Mouse (Mus musculus): ENCODE measurements at regions not wholly inside any gene's neighbourhood (a gene's known extent, or its start where the extent isn't known, plus 50 kb on each side); places are given as distances from the start of the nearest gene placed in this dataset.
A peak's percentile ranks its signal among the peaks of the same experiment; 100 is the strongest.

GRCm38 (mm10) chr11:114215256-114215655 is 148.4 kb upstream of the Sdk2 start:
- H3K9me3 ChIP-seq (ENCODE audit: control insufficient read depth, low read length), result no peaks in the 10 kb centered on the region
- no peak overlapping the region for H3K4me3 ChIP-seq (ENCODE audit: low read length)
- WGBS, result 52% methylated on average over 8 of the region's 8 CpGs
- no peak overlapping the region for H3K9ac ChIP-seq (ENCODE audit: low read depth, low read length)
- no peaks in the 10 kb centered on the region for H3K36me3 ChIP-seq (ENCODE audit: control insufficient read depth, insufficient read depth, low read length)
- H3K27me3 ChIP-seq (ENCODE audit: control insufficient read depth, insufficient read depth, low read length), result peaks cover 7% of the 10 kb centered on the region
- H3K4me2 ChIP-seq (replicated peaks; ENCODE audit: low read depth, low read length), result no peak overlapping the region
- ATAC-seq (ENCODE audit: low FRiP score, low TSS enrichment), result 0 out of 2 replicates have a peak, but pooled peaks have one; percentile 8
- no peak overlapping the region for H3K27ac ChIP-seq (ENCODE audit: low read depth, low read length)
- H3K4me1 ChIP-seq (ENCODE audit: control insufficient read depth, insufficient read depth, low read length), result peaks cover 19% of the 10 kb centered on the region

GRCm38 (mm10) chr11:114212136-114212535 is 145.3 kb upstream of the Sdk2 start:
- H3K9me3 ChIP-seq (ENCODE audit: control insufficient read depth, low read length), result no peaks in the 10 kb centered on the region
- no peak overlapping the region for H3K27ac ChIP-seq (ENCODE audit: low read depth, low read length)
- no peak overlapping the region for H3K4me3 ChIP-seq (ENCODE audit: low read length)
- WGBS, result 77% methylated on average over 2 of the region's 2 CpGs
- peaks cover 7% of the 10 kb centered on the region; the same call in 1 of the 2 replicates for H3K4me1 ChIP-seq (ENCODE audit: control insufficient read depth, insufficient read depth, low read length)
- no peaks in the 10 kb centered on the region for H3K36me3 ChIP-seq (ENCODE audit: control insufficient read depth, insufficient read depth, low read length)
- H3K9ac ChIP-seq (ENCODE audit: low read depth, low read length), result no peak overlapping the region
- ATAC-seq (ENCODE audit: low FRiP score, low TSS enrichment), result no peak
- H3K4me2 ChIP-seq (replicated peaks; ENCODE audit: low read depth, low read length), result no peak overlapping the region
- peaks cover 3% of the 10 kb centered on the region for H3K27me3 ChIP-seq (ENCODE audit: control insufficient read depth, insufficient read depth, low read length)

DNA sequence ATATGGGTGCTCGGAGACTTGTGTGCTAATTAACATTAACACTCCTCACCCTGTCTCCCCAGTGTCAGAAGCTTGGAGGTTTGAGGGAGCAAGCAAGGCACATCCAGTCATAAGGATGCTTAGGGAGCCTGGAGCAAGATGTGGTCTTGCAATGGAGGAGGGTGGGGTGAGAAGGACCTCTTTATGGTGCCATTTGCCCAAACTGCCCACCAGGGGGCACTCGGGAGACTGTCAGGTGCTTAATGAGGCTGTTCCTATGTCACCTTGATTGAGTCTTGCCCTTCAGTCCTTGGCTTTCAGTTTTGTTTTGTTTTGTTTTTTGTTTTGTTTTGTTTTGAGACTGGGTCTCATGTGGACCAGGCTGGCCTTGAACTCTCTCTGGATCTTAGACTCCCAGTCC is 138.3 kb upstream of the Sdk2 start:
- no peak overlapping the region for H3K4me2 ChIP-seq (replicated peaks; ENCODE audit: low read depth, low read length)
- H3K27ac ChIP-seq (ENCODE audit: low read depth, low read length), result no peak overlapping the region
- 41% methylated on average over 2 of the region's 2 CpGs for WGBS
- H3K36me3 ChIP-seq (ENCODE audit: control insufficient read depth, insufficient read depth, low read length), result no peaks in the 10 kb centered on the region
- H3K9ac ChIP-seq (ENCODE audit: low read depth, low read length), result no peak overlapping the region
- no peaks in the 10 kb centered on the region for H3K4me1 ChIP-seq (ENCODE audit: control insufficient read depth, insufficient read depth, low read length)
- no peak; the same call in 1 of the 2 replicates for ATAC-seq (ENCODE audit: low FRiP score, low TSS enrichment)
- H3K4me3 ChIP-seq (ENCODE audit: low read length), result no peak overlapping the region
- H3K27me3 ChIP-seq (ENCODE audit: control insufficient read depth, insufficient read depth, low read length), result no peaks in the 10 kb centered on the region
- no peaks in the 10 kb centered on the region for H3K9me3 ChIP-seq (ENCODE audit: control insufficient read depth, low read length)

- H3K27me3 ChIP-seq (ENCODE audit: control insufficient read depth, insufficient read depth, low read length), result no peaks in the 10 kb centered on the region
- H3K4me2 ChIP-seq (replicated peaks; ENCODE audit: low read depth, low read length), result no peak overlapping the region
- no peak overlapping the region for H3K9ac ChIP-seq (ENCODE audit: low read depth, low read length)
- H3K4me1 ChIP-seq (ENCODE audit: control insufficient read depth, insufficient read depth, low read length), result no peaks in the 10 kb centered on the region
- WGBS, result 55% methylated on average over 9 of the region's 9 CpGs
- H3K9me3 ChIP-seq (ENCODE audit: control insufficient read depth, low read length), result no peaks in the 10 kb centered on the region
- H3K36me3 ChIP-seq (ENCODE audit: control insufficient read depth, insufficient read depth, low read length), result no peaks in the 10 kb centered on the region
- no peak overlapping the region for H3K4me3 ChIP-seq (ENCODE audit: low read length)
- no peak for ATAC-seq (ENCODE audit: low FRiP score, low TSS enrichment)
- H3K27ac ChIP-seq (ENCODE audit: low read depth, low read length), result no peak overlapping the region
These were observed 136.6 kb upstream of the Sdk2 start for GRCm38 (mm10) chr11:114203416-114203815.

- H3K36me3 ChIP-seq (ENCODE audit: control insufficient read depth, insufficient read depth, low read length), result no peaks in the 10 kb centered on the region
- no peak for ATAC-seq (ENCODE audit: low FRiP score, low TSS enrichment)
- H3K27me3 ChIP-seq (ENCODE audit: control insufficient read depth, insufficient read depth, low read length), result no peaks in the 10 kb centered on the region
- H3K27ac ChIP-seq (ENCODE audit: low read depth, low read length), result no peak overlapping the region
- no peak overlapping the region for H3K9ac ChIP-seq (ENCODE audit: low read depth, low read length)
- WGBS, result 87% methylated on average over 16 of the region's 16 CpGs
- no peaks in the 10 kb centered on the region for H3K4me1 ChIP-seq (ENCODE audit: control insufficient read depth, insufficient read depth, low read length)
- H3K4me2 ChIP-seq (replicated peaks; ENCODE audit: low read depth, low read length), result no peak overlapping the region
- no peak overlapping the region for H3K4me3 ChIP-seq (ENCODE audit: low read length)
- H3K9me3 ChIP-seq (ENCODE audit: control insufficient read depth, low read length), result no peaks in the 10 kb centered on the region
These were observed 135.6 kb upstream of the Sdk2 start for GRCm38 (mm10) chr11:114202486-114202885.

DNA sequence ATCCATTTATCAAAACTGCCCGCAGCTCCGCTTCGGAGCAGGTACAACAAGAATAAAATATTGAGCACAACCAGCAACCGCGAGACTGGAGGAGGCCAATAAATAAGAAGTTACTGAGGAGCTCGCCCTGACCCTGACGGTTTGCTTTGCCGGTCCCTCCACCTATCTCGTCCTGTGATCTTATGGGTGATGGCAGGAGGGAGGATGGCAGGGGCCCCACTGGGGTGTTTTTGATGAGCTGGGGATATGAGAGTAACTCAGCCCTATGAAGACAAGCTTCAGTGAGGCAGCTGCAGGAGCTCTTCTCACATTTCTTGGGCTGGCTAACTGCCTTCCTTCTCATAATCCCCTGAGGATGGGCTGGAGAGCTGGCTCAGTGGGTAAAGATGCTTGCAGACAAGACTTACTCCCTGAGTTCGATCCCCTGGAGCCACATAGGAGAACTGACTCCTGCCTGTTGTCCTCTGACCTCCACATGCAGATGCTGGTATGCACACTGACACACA is 132.3 kb upstream of the Sdk2 start:
- ATAC-seq (ENCODE audit: low FRiP score, low TSS enrichment), result no peak
- WGBS, result 35% methylated on average over 10 of the region's 10 CpGs
- Histone ChIP-seq H3K9ac (ENCODE audit: low read depth, low read length) (no peak overlapping the region), H3K27ac (ENCODE audit: low read depth, low read length) (no peak overlapping the region), H3K4me2 (replicated peaks; ENCODE audit: low read depth, low read length) (no peak overlapping the region), H3K36me3 (ENCODE audit: control insufficient read depth, insufficient read depth, low read length) (no peaks in the 10 kb centered on the region), H3K4me1 (ENCODE audit: control insufficient read depth, insufficient read depth, low read length) (no peaks in the 10 kb centered on the region), H3K27me3 (ENCODE audit: control insufficient read depth, insufficient read depth, low read length) (no peaks in the 10 kb centered on the region), H3K4me3 (ENCODE audit: low read length) (no peak overlapping the region), H3K9me3 (ENCODE audit: control insufficient read depth, low read length) (no peaks in the 10 kb centered on the region)

GRCm38 (mm10) chr11:114198317-114199032 is 131.6 kb upstream of the Sdk2 start:
- Histone ChIP-seq H3K9me3 (ENCODE audit: control insufficient read depth, low read length) (no peaks in the 10 kb centered on the region), H3K27ac (ENCODE audit: low read depth, low read length) (peak overlapping the region; percentile 44; the same call in 1 of the 2 replicates), H3K36me3 (ENCODE audit: control insufficient read depth, insufficient read depth, low read length) (no peaks in the 10 kb centered on the region), H3K4me3 (ENCODE audit: low read length) (no peak overlapping the region), H3K9ac (ENCODE audit: low read depth, low read length) (no peak overlapping the region), H3K27me3 (ENCODE audit: control insufficient read depth, insufficient read depth, low read length) (no peaks in the 10 kb centered on the region), H3K4me2 (replicated peaks; ENCODE audit: low read depth, low read length) (no peak overlapping the region), H3K4me1 (ENCODE audit: control insufficient read depth, insufficient read depth, low read length) (no peaks in the 10 kb centered on the region)
- peak; percentile 91 for ATAC-seq (ENCODE audit: low FRiP score, low TSS enrichment)
- 37% methylated on average over 15 of the region's 15 CpGs for WGBS

DNA sequence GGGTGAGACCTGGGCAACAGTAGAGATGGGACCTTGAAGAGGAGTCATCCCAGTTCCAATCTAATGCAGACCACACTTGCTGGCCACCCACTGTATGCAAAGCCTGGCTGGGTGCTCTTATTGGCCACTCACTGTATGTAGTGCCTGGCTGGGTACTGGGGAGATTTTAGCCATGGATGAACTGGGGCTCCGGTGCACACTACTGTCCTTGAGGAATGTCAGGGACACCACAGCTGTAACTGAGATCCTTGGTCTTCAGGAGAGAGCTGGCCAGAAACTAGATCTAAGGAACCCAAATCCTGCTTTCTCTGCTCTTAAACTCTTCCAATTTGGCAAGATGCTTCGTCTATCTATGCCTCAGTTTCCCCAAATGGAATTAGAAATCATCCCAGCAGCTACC is 128.4 kb upstream of the Sdk2 start:
- ATAC-seq (ENCODE audit: low FRiP score, low TSS enrichment), result no peak

DNA sequence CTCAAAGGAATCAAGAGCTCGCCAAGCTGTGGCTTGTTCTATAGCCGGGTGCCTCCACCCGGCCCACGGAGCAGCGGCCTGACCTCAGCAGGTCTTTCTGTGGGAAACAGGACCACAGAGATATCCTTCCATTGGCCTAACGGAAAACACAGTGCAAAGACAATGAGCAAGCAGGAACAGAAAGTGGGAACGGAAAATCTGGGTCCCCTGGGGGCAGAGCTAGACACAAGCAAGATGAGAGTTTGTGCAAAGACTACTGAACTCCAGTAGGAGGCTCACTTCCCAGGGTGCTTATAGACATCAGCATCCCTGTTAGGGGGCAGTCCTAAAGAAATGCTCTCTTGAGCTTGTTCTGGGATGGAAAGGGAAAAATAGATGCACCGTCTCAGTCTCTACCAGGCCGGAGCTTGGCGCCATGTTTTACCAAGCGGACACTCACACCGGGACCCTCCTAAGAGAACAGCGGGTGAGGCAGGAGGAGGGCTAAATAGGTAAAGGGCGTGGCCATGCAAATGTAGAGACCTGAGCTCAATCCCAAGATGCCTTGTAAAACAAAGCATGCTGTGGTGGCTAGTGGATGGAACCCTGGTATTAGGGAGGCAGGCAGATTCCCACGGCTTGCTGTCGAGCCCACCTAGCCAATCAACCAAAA is 127.3 kb upstream of the Sdk2 start:
- Histone ChIP-seq H3K27me3 (ENCODE audit: control insufficient read depth, insufficient read depth, low read length) (no peaks in the 10 kb centered on the region), H3K4me2 (replicated peaks; ENCODE audit: low read depth, low read length) (no peak overlapping the region), H3K9me3 (ENCODE audit: control insufficient read depth, low read length) (peaks cover 7% of the 10 kb centered on the region), H3K27ac (ENCODE audit: low read depth, low read length) (no peak overlapping the region), H3K36me3 (ENCODE audit: control insufficient read depth, insufficient read depth, low read length) (no peaks in the 10 kb centered on the region), H3K4me1 (ENCODE audit: control insufficient read depth, insufficient read depth, low read length) (no peaks in the 10 kb centered on the region), H3K9ac (ENCODE audit: low read depth, low read length) (no peak overlapping the region), H3K4me3 (ENCODE audit: low read length) (no peak overlapping the region)
- no peak for ATAC-seq (ENCODE audit: low FRiP score, low TSS enrichment)
- WGBS, result 50% methylated on average over 16 of the region's 16 CpGs

More for the DNA sequence above, 128.4 kb upstream of the Sdk2 start:
- peaks cover 7% of the 10 kb centered on the region for H3K9me3 ChIP-seq (ENCODE audit: control insufficient read depth, low read length)
- no peaks in the 10 kb centered on the region for H3K4me1 ChIP-seq (ENCODE audit: control insufficient read depth, insufficient read depth, low read length)
- H3K36me3 ChIP-seq (ENCODE audit: control insufficient read depth, insufficient read depth, low read length), result no peaks in the 10 kb centered on the region
- H3K27ac ChIP-seq (ENCODE audit: low read depth, low read length), result no peak overlapping the region
- no peak overlapping the region for H3K9ac ChIP-seq (ENCODE audit: low read depth, low read length)
- no peak overlapping the region for H3K4me2 ChIP-seq (replicated peaks; ENCODE audit: low read depth, low read length)
- WGBS, result 93% methylated on average over 2 of the region's 2 CpGs
- H3K27me3 ChIP-seq (ENCODE audit: control insufficient read depth, insufficient read depth, low read length), result no peaks in the 10 kb centered on the region
- H3K4me3 ChIP-seq (ENCODE audit: low read length), result no peak overlapping the region

All from kidney, embryonic 14.5 days (tissue).